9 mouse cellular contexts compared by ENCODE assay signal in genomic region chr4:135768572-135769526, GRCm38 (mm10). TPM values are rescaled to one million over a fixed set of nuclear protein-coding genes. Genes with fewer than 3 reads are reported as not detected.
DNase-seq lines count a peak whose midpoint lies in the region; ATAC-seq and TF ChIP-seq lines count a peak whose summit lies in the region.
"Had no signal": no experiment of that assay in that cellular context is flagged by ENCODE, and none has a peak within 500 bp of the region (broad histone marks: within the 10 kb centered on the region; RNA-seq: fewer than 3 reads in every experiment).

No protein-coding gene starts in this region.

- DNase-seq in forebrain, postnatal 0 days = peak; percentile 18
- DNase-seq in thymus, adult 2 months = peak; percentile 30
- DNase-seq in thymus, adult 18-20 months = no peak
- peak; percentile 51 to 71 for DNase-seq in cerebellum, postnatal 25 days
- DNase-seq in lung, embryonic 14.5 days = peak; percentile 60
- peak; percentile 26 for DNase-seq in thymus, postnatal 14 days

- TF ChIP-seq POLR2A in thymus, adult 2 months (IDR thresholded peaks at IDR 0.05; ENCODE audit: control insufficient read depth, extremely low read depth, insufficient read depth, low read length, poor library complexity) = no peak

- no peak overlapping the region for H3K27ac ChIP-seq in forebrain, postnatal 0 days (ENCODE audit: low read depth, low read length)
- no peak overlapping the region for H3K27ac ChIP-seq in forebrain, embryonic 12.5 days
- no peak overlapping the region for H3K27ac ChIP-seq in thymus, adult 2 months (ENCODE audit: control insufficient read depth, insufficient read depth, low read length)
- no peak overlapping the region for H3K27ac ChIP-seq in lung, embryonic 14.5 days (ENCODE audit: low read depth)

- no peaks in the 10 kb centered on the region for H3K27me3 ChIP-seq in forebrain, postnatal 0 days (ENCODE audit: insufficient read depth, low read length)
- H3K27me3 ChIP-seq in forebrain, embryonic 12.5 days = no peaks in the 10 kb centered on the region
- H3K27me3 ChIP-seq in thymus, adult 2 months (ENCODE audit: control insufficient read depth, insufficient read depth, low read length) = no peaks in the 10 kb centered on the region
- H3K27me3 ChIP-seq in lung, embryonic 14.5 days (ENCODE audit: insufficient read depth, low read length) = no peaks in the 10 kb centered on the region

- WGBS in forebrain, postnatal 0 days = 62% methylated on average over 14 of the region's 14 CpGs
- WGBS in forebrain, embryonic 12.5 days = 65% methylated on average over 14 of the region's 14 CpGs
- 72% methylated on average over 14 of the region's 14 CpGs for WGBS in thymus, adult 2 months
- 54% methylated on average over 14 of the region's 14 CpGs for WGBS in lung, embryonic 14.5 days

- no peak overlapping the region for H3K4me3 ChIP-seq in forebrain, postnatal 0 days (ENCODE audit: low read depth, low read length)
- no peak overlapping the region for H3K4me3 ChIP-seq in forebrain, embryonic 12.5 days (replicated peaks)
- no peak overlapping the region for H3K4me3 ChIP-seq in thymus, adult 2 months (ENCODE audit: control insufficient read depth, insufficient read depth, low read length)
- no peak overlapping the region for H3K4me3 ChIP-seq in lung, embryonic 14.5 days (ENCODE audit: low read depth, low read length)

- TF ChIP-seq CTCF in forebrain, postnatal 0 days (IDR thresholded peaks at IDR 0.05; ENCODE audit: low read depth) = peak; percentile 58
- no peak for TF ChIP-seq CTCF in thymus, adult 2 months (IDR thresholded peaks at IDR 0.05; ENCODE audit: borderline replicate concordance, control insufficient read depth, extremely low read depth, insufficient read depth, low read length, poor library complexity)
- peak; percentile 62 for TF ChIP-seq CTCF in lung, embryonic 14.5 days (IDR thresholded peaks at IDR 0.05; ENCODE audit: low read depth)

- no peak overlapping the region for H3K4me2 ChIP-seq in forebrain, postnatal 0 days (ENCODE audit: low read depth)
- H3K4me2 ChIP-seq in forebrain, embryonic 12.5 days = no peak overlapping the region
- H3K4me2 ChIP-seq in lung, embryonic 14.5 days = no peak overlapping the region

- no peaks in the 10 kb centered on the region for H3K36me3 ChIP-seq in forebrain, postnatal 0 days (ENCODE audit: insufficient read depth)
- H3K36me3 ChIP-seq in forebrain, embryonic 12.5 days (replicated peaks) = no peaks in the 10 kb centered on the region
- no peaks in the 10 kb centered on the region for H3K36me3 ChIP-seq in thymus, adult 2 months (ENCODE audit: control insufficient read depth, insufficient read depth, low read length)
- no peaks in the 10 kb centered on the region for H3K36me3 ChIP-seq in lung, embryonic 14.5 days (ENCODE audit: insufficient read depth)

- H3K4me1 ChIP-seq in forebrain, postnatal 0 days (ENCODE audit: insufficient read depth) = no peaks in the 10 kb centered on the region
- 0 out of 2 replicates have a peak, but pooled peaks cover 2% of the 10 kb centered on the region for H3K4me1 ChIP-seq in forebrain, embryonic 12.5 days
- no peaks in the 10 kb centered on the region for H3K4me1 ChIP-seq in thymus, adult 2 months (replicated peaks; ENCODE audit: control insufficient read depth, insufficient read depth, low read length)
- H3K4me1 ChIP-seq in lung, embryonic 14.5 days (ENCODE audit: insufficient read depth) = no peaks in the 10 kb centered on the region

- no peak overlapping the region for H3K9ac ChIP-seq in forebrain, postnatal 0 days
- H3K9ac ChIP-seq in forebrain, embryonic 12.5 days = no peak overlapping the region
- no peak overlapping the region for H3K9ac ChIP-seq in lung, embryonic 14.5 days

- no peaks in the 10 kb centered on the region for H3K9me3 ChIP-seq in forebrain, postnatal 0 days (ENCODE audit: low read length)
- no peaks in the 10 kb centered on the region for H3K9me3 ChIP-seq in forebrain, embryonic 12.5 days
- no peaks in the 10 kb centered on the region for H3K9me3 ChIP-seq in lung, embryonic 14.5 days (ENCODE audit: low read depth, low read length)

- ATAC-seq in forebrain, postnatal 0 days = no peak
- ATAC-seq in forebrain, embryonic 12.5 days (ENCODE audit: low FRiP score) = no peak
- peak; percentile 33 to 48; a peak in 2 of 4 replicates for ATAC-seq in hematopoietic stem cell, adult 5-6 weeks (replicated peaks in 1 of 2; ENCODE audit: insufficient read depth in 1 of 2, low FRiP score in 2 of 2, low TSS enrichment in 1 of 2, low read depth in 1 of 2, poor library complexity in 2 of 2, severe bottlenecking in 2 of 2)
- peak; percentile 35; the same call in 1 of the 2 replicates for ATAC-seq in lung, embryonic 14.5 days (ENCODE audit: insufficient read depth)

RNA-seq across cellular contexts. Expression of gene Myom3, which starts 9.3 kb away (rescaled TPM):
- 1.1 and 1.4 TPM in 2 replicates for total RNA-seq in forebrain, postnatal 0 days (2014; rRNA removed)
- polyA plus RNA-seq in forebrain, postnatal 0 days (2015; fragmentation: Nextera tagmentation; extraction: Ambion mirVana) = 1.7 and 2.6 TPM in 2 replicates
- polyA plus RNA-seq in forebrain, embryonic 12.5 days (2016; fragmentation: Nextera tagmentation; extraction: Ambion mirVana) = 0.10 and 0.15 TPM in 2 replicates
- 0.08 and 0.13 TPM in 2 replicates for polyA plus RNA-seq in thymus, adult 2 months (2012; rRNA removed)
- not detected in 2 replicates for total RNA-seq in hematopoietic stem cell, adult 5-6 weeks (2017)
- polyA plus RNA-seq in lung, embryonic 14.5 days (2014; fragmentation: Nextera tagmentation; extraction: Ambion mirVana) = not detected in 2 replicates

RNA-seq across cellular contexts. Expression of gene Il22ra1, which starts 40.9 kb away (rescaled TPM):
- total RNA-seq in forebrain, postnatal 0 days (2014; rRNA removed) = 0.62 TPM in 1 of 2 replicates, not detected in the other
- not detected in 2 replicates for polyA plus RNA-seq in forebrain, postnatal 0 days (2015; fragmentation: Nextera tagmentation; extraction: Ambion mirVana)
- polyA plus RNA-seq in forebrain, embryonic 12.5 days (2016; fragmentation: Nextera tagmentation; extraction: Ambion mirVana) = not detected in 2 replicates
- 0.24 and 0.40 TPM in 2 replicates for polyA plus RNA-seq in thymus, adult 2 months (2012; rRNA removed)
- total RNA-seq in hematopoietic stem cell, adult 5-6 weeks (2017) = not detected in 2 replicates
- polyA plus RNA-seq in lung, embryonic 14.5 days (2014; fragmentation: Nextera tagmentation; extraction: Ambion mirVana) = 0.12 TPM in 1 of 2 replicates, not detected in the other
- polyA plus RNA-seq: neural tube, embryonic 14.5 days had no signal

Comparison
In these comparisons a context has a peak if more than half of its experiments do, and no peak if none do; other contexts are left out.
1. DNase-seq: peak in forebrain, postnatal 0 days (single experiment), thymus, adult 2 months (single experiment), cerebellum, postnatal 25 days (2 of 2), lung, embryonic 14.5 days (single experiment) and thymus, postnatal 14 days (single experiment); none in thymus, adult 18-20 months (0 of 2).
2. ATAC-seq: peak in hematopoietic stem cell, adult 5-6 weeks (2 of 2) and lung, embryonic 14.5 days (single experiment); none in forebrain, postnatal 0 days (single experiment) and forebrain, embryonic 12.5 days (single experiment).